Mouse (Mus musculus) kidney, adult 2 months (tissue): Measurements from ENCODE around the gene Hip1.

Experiments
- CTCF ChIP-seq: fragments of 200-500 bp; conservative IDR thresholded peaks from 2 replicates; pipeline ENCODE4 v1.5.1; 2011; ENCODE audit warnings: low read depth, mild to moderate bottlenecking, control low read depth, low read length, moderate library complexity, mixed read lengths; ENCODE audit not compliant: insufficient read depth, insufficient read length
- POLR2A ChIP-seq: fragments of 200-500 bp; IDR thresholded peaks from one replicate; pipeline ENCODE4 v1.6.1; 2011; ENCODE audit warnings: low read depth, low read length, control low read depth

DNA sequence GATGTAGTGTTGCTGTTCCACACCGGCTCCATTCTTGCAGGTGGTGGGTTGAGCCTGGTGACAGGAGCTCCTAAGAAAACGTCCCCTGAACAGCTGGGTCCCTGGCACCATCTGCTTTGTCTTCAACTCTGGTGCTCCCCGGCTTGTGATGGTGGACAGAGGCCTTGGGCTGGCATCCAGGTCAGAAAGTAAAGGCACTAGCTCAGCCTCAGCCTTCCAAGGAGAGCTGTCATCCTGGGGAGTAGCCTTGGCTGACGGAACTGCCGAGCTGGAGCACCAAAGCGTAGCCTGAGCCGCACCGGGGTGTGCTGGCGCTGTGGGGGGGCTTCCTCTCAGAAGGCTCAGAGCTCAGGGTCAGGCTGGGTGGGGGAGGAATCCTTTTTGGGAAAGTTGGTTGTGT, 134.7 kb downstream of the Hip1 start:
- TF ChIP-seq CTCF: no peak
- TF ChIP-seq POLR2A: no peak
